Mouse (Mus musculus) embryonic fibroblast, embryonic 13.5 days (primary cell): ENCODE results near the gene Dennd2a. TPM values are rescaled to one million over a fixed set of nuclear protein-coding genes. Genes with fewer than 3 reads are reported as not detected.
"Not testable (repeated sequence)": the region's sequence is repeated elsewhere in the genome, so short reads cannot be mapped to it uniquely, and the experiment has no call there.

Experiments used
- H3K27ac ChIP-seq: 2 replicates; pipeline ENCODE4 v1.5.1; 2012; ENCODE audit warnings: low read length, control low read depth, inconsistent platforms; ENCODE audit not compliant: insufficient read depth
- H3K4me1 ChIP-seq: 2 replicates; pipeline ENCODE4 v1.6.1; 2011; ENCODE audit warnings: low read length; ENCODE audit not compliant: control insufficient read depth, insufficient read depth
- H3K4me3 ChIP-seq: 2 replicates; pipeline ENCODE4 v1.5.1; 2011; ENCODE audit warnings: mild to moderate bottlenecking, control low read depth, low read length; ENCODE audit not compliant: insufficient read depth
- CTCF ChIP-seq: IDR thresholded peaks from 2 replicates; pipeline ENCODE4 v1.5.1; 2011; ENCODE audit warnings: mild to moderate bottlenecking, control low read depth, low read length, moderate library complexity, borderline replicate concordance; ENCODE audit not compliant: insufficient read depth
- POLR2A ChIP-seq: IDR thresholded peaks from 2 replicates; pipeline ENCODE4 v1.6.1; 2011; ENCODE audit warnings: low read depth, mild to moderate bottlenecking, control low read depth, low read length, moderate library complexity
- polyA plus RNA-seq: library from polyadenylated mRNA; stranded (reverse); fragments of >200 nt; gene quantifications from 2 replicates; pipeline ENCODE4 v1.2.4, GENCODE M21; 2011; ENCODE audit warnings: low read depth; ENCODE audit not compliant: missing spikeins, insufficient read length

Gene Dennd2a
- polyA plus RNA-seq, 1 experiment = 16.1 TPM

GRCm38 (mm10) chr6:39423686-39424085 lies 134.0 kb downstream of the Dennd2a start:
- TF ChIP-seq POLR2A = no peak
- TF ChIP-seq CTCF = no peak
- H3K27ac ChIP-seq = no peak overlapping the region
- H3K4me3 ChIP-seq = no peak overlapping the region
- no peaks in the 10 kb centered on the region for H3K4me1 ChIP-seq

GRCm38 (mm10) chr6:39423130-39423551 lies 134.5 kb downstream of the Dennd2a start:
- no peak overlapping the region for H3K27ac ChIP-seq
- TF ChIP-seq CTCF (no peak), POLR2A (no peak)
- H3K4me1 ChIP-seq = no peaks in the 10 kb centered on the region
- no peak overlapping the region for H3K4me3 ChIP-seq

GRCm38 (mm10) chr6:39420867-39421266 lies 136.8 kb downstream of the Dennd2a start:
- no peak for TF ChIP-seq POLR2A
- no peak for TF ChIP-seq CTCF
- Histone ChIP-seq H3K4me3 (no peak overlapping the region), H3K27ac (no peak overlapping the region)

GRCm38 (mm10) chr6:39419851-39420721 lies 137.6 kb downstream of the Dennd2a start, which contains the start of gene Mkrn1:
Mkrn1 (minus strand) TSS chr6:39420462.
- TF ChIP-seq CTCF (no peak), POLR2A (peak; percentile 77)

More at GRCm38 (mm10) chr6:39420867-39421266, 136.8 kb downstream of the Dennd2a start:
- H3K4me1 ChIP-seq = no peaks in the 10 kb centered on the region

GRCm38 (mm10) chr6:39419386-39419850 lies 138.2 kb downstream of the Dennd2a start:
- no peak overlapping the region for H3K27ac ChIP-seq
- H3K4me3 ChIP-seq = peak overlapping the region; percentile 67
- no peak for TF ChIP-seq CTCF
- no peak for TF ChIP-seq POLR2A
- H3K4me1 ChIP-seq = no peaks in the 10 kb centered on the region

More at GRCm38 (mm10) chr6:39419851-39420721, 137.6 kb downstream of the Dennd2a start, which contains the start of gene Mkrn1:
- Histone ChIP-seq H3K4me1 (no peaks in the 10 kb centered on the region), H3K4me3 (peak within 1 kb of the TSS; percentile 67), H3K27ac (no peak within 1 kb of the TSS)

- H3K27ac ChIP-seq, H3K4me1 ChIP-seq, H3K4me3 ChIP-seq: not testable (repeated sequence)
Observed at GRCm38 (mm10) chr6:39416654-39417053, 141.0 kb downstream of the Dennd2a start.

GRCm38 (mm10) chr6:39415762-39416161 lies 141.9 kb downstream of the Dennd2a start:
- peak; percentile 30; the same call in 1 of the 2 replicates for TF ChIP-seq CTCF
- TF ChIP-seq POLR2A = no peak
- Histone ChIP-seq H3K4me3 (no peak overlapping the region), H3K4me1 (no peaks in the 10 kb centered on the region), H3K27ac (no peak overlapping the region)

GRCm38 (mm10) chr6:39414106-39414505 lies 143.6 kb downstream of the Dennd2a start:
- Histone ChIP-seq H3K4me3 (no peak overlapping the region), H3K4me1 (no peaks in the 10 kb centered on the region), H3K27ac (no peak overlapping the region)
- TF ChIP-seq CTCF (no peak), POLR2A (no peak)

Other genes starting within 250 kb of the Dennd2a start
- gene Slc37a3, start 180.2 kb downstream of the Dennd2a start, polyA plus RNA-seq = 55.8 and 71.5 TPM in 2 replicates
- gene Rab19, start 176.7 kb downstream of the Dennd2a start, polyA plus RNA-seq = 0.33 TPM in 1 of 2 replicates, not detected in the other
- gene Mkrn1, start 137.4 kb downstream of the Dennd2a start, polyA plus RNA-seq = 37.9 and 40.5 TPM in 2 replicates
- gene Adck2, start 16.0 kb upstream of the Dennd2a start, polyA plus RNA-seq = 10.3 and 11.2 TPM in 2 replicates
- gene Gm42420, start 27.9 kb upstream of the Dennd2a start, polyA plus RNA-seq = not detected in 2 replicates
- gene Ndufb2, start 34.7 kb upstream of the Dennd2a start, polyA plus RNA-seq = 84.9 and 104 TPM in 2 replicates
- 38.5 and 49.3 TPM in 2 replicates for gene Braf, start 167.6 kb upstream of the Dennd2a start, polyA plus RNA-seq